Mouse (Mus musculus) adrenal gland, adult 18-20 months (tissue): ENCODE measurements around the gene Dazap1. TPM values are rescaled to one million over a fixed set of nuclear protein-coding genes. Genes with fewer than 3 reads are reported as not detected.

Experiments
- DNase-seq, 2 experiments: peaks; one replicate each; pipeline ENCODE4 v3.0.0; 2021 to 2022; ENCODE audit warnings: low spot score in 2 of 2
- total RNA-seq, 2 experiments: library from RNA; stranded (reverse); gene quantifications; 1 replicate in 1 of 2; 2 replicates in 1 of 2; pipeline ENCODE4 v1.2.3; 2021

Dazap1 gene
- total RNA-seq, 2 experiments from 2014 or later: 90.2 to 100 TPM

DNA sequence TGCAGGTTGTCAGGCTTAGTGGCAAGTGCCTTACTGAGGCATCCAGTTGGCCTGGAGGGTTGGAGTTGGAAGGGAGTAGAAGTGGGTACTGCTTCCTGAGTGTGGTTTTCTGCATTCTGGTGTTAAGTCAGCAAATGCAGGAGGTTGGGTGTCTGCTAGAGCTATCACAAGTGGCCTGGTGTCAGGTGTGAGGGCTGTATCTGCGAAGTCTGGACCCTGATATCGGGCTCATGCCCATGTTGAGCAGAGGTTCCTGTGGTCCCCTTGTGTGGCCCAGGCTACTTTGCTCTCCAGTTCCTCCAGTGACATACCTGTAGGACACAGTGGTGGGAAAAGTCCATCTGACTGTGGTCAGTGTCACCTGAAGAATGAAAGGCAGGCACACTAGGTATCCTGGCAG lies 8.8 kb downstream of the Dazap1 start:
- no peak for DNase-seq

DNA sequence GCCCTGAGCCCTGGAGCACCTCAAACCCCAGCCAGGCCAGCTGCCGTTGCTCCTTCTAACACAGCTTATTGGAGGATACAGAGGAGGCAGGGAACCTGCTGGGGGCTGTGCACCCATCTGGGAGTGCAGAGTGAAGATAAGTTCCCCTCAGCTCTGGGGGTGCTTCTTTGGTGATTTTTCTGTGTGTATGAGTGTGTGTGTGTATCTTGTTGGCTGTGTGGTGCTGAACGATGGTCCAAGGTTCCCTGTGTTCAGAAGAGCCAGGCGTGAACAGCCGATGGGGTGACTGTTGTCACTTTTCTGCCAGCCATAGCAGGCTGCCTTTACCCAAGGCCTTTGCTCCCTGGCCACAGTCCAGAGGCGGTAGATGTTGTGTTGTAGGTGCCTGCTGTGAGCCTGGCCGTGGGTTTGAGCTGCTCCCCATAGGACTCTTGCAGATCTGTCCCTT lies 9.5 kb downstream of the Dazap1 start:
- DNase-seq: peak in 1 of 2 experiments; percentile 28

DNA sequence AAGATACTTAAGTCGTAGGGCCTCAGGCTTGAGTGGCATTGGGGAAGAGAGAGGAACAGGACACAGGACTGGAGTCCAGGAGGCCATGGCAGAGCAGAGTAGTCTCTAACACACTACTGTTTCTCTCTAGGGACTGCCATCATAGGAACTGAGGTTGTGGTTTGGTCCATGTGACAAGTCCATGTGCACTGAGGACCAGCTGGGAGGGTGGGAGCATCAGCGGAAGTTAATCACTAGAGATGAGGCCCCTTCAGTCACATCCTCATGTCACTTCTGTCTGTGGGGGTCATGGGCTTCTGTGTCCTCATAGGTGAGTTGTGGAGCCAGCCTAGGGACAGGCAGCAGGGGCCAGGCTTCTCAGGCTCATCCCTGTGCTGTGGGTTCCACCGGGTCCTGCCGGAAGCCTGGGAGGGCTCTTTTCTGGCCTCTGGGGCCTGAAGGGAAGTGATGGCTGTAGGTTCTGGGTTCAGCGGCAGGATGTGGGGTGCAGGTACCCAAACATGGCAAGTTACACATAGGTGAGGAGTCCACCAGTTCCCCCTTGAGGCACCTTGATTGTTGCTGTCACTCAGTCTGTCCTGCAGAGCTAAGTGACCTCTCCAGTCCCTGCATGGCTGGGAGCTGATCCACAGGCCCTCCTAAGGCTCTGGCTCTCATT lies 10.0 kb downstream of the Dazap1 start:
- peak in 1 of 2 experiments; percentile 19 for DNase-seq

DNA sequence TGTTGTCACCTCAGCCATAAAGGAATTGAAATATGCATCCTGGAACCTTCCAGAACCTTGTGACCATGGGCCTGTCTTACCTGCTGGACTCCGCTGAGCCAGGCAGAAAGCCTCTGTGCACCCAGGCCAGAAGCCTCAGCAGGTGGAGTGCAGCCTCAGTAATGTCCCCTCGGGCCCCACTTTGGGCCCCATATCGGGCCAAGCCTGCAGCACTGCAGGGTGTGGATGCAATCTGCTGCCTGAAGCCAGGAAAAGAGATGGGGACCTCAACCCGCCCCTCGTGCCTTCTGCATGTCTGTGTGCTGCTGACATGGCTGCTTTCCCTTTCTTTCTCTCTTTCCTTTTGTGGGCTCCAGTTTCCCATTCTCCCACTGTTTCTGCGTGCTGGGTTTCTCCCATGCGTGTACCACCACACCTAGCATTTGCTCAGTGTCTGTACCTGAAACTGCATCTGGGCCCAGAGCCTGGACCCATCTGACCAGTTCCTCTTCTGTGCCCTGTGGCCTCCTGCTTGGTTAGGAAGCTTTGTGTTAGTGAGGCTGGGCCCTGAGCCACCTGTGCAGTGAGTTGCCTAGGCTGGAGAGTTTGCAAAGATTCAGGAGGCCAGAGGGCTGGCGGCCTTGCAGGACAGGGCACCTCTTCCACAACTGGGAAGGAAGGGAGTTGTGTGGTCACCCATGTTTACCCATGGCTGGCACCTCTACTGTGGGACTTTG lies 10.7 kb downstream of the Dazap1 start:
- no peak for DNase-seq

DNA sequence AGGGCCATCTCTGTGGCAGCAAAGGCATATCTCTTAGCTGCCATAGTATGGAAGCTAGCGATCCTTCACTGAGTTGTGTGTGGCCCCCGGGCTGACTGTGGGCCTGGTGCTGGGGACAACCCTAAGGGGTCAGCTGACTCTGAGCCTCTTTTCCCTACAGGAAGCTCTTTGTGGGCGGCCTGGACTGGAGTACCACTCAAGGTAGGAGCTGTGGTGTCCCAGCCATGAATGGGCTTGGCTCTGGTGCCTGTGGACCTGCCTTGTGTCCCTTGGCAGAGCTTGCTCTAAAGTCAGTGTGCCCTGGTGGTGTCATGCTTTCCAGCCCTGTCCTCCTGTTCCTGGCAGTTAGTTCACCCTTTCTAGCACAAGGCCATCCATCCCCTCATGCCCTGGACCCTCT lies 12.6 kb downstream of the Dazap1 start:
- DNase-seq: no peak

DNA sequence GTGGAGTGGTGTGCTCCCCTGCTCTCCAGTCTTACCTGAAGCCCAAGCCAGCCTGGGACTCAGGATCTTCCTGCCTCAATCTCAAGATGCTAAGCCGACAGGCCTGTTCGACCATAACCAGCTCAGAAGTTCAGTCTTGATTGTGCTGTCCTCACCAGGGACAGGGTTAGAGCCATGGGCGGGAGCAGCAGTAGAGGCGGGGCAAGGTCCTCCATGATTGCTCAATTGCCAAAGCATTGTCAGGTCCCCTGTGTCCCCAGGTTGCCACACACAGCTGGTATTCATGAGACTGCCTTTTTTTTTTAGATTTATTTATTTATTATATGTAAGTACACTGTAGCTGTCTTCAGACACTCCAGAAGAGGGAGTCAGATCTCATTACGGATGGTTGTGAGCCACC lies 15.0 kb downstream of the Dazap1 start:
- no peak for DNase-seq

DNA sequence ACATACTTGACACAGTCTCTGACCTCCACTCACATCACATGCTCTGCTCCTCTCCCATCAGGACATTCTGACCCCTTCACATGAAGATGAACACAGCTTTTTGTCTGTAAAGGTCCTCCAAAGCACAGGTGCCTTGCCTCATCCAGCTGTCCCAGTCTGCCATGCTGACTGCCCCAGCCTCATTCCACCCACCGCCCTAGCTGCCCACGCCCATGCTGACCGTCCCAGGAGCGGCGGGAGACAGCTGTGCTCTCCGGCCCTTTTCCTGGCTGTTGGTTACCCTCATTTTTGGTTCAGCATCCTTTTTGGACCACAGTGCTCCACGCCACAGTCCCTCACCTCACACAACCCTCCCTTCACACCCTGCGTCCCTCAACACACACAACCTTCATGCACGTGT lies 17.1 kb downstream of the Dazap1 start:
- peak in 1 of 2 experiments; percentile 17 for DNase-seq

DNA sequence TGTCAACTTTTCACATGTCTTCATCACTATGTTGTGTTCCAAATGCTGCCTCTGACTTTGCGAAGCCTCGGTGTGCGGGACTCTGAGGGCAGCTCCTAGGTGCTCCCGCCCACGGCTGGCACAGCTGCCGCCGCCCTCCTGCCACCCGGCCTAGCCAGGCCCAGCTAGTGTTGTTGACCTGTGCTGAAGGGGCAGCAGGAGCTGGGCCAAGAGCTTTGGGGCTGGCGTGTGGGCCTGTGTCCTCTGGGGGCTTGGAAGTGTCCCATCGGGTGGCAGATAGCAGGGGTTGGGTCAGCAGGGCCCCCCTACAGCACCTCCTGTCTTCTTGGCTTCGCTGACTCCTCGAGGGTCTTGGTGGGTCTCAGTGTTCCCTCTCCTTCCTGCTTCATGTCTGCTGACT lies 18.0 kb downstream of the Dazap1 start:
- peak in 1 of 2 experiments; percentile 19 for DNase-seq

DNA sequence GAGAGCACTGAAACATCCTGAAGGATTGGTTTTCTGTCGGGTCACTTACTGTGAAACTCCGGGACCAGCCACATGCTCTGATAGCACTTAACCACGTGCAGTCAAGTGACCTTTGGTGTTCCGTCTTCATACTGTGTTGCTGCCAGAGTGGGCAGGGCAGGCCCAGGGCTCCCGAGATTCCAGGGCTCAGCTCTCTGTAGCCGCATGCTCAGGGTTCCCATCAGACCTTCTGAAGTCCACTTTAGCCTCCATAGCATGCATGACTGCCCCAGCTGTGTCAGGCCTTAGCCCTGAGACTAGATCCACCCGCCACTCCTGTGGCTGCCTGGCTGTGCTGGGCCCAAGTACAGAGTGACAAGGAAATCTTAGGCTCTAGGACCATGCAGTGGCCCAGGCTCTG lies 20.0 kb downstream of the Dazap1 start:
- no peak for DNase-seq

DNA sequence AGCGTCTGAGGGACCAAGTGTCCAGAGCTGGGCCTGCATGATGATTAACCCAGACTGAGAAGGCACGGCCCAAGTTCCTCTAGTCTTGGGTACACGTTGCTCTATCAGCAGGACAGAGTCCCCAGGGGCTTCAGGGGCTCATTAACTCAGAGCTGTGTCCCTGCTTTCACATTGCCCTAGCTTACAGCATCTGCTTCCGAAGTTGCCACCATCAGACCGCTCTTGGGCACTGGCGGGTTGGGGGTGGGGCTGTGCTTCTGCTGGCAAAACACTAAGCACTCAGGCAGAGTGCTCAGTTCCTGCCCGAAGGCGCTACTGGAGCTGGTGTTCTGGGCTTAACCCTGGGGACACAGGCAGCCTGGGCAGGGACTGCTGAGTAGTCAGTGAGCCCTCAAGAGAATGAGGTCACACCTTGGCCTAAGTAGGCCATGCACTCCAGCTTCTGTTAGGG lies 20.7 kb downstream of the Dazap1 start:
- peak in 1 of 2 experiments; percentile 31 for DNase-seq

DNA sequence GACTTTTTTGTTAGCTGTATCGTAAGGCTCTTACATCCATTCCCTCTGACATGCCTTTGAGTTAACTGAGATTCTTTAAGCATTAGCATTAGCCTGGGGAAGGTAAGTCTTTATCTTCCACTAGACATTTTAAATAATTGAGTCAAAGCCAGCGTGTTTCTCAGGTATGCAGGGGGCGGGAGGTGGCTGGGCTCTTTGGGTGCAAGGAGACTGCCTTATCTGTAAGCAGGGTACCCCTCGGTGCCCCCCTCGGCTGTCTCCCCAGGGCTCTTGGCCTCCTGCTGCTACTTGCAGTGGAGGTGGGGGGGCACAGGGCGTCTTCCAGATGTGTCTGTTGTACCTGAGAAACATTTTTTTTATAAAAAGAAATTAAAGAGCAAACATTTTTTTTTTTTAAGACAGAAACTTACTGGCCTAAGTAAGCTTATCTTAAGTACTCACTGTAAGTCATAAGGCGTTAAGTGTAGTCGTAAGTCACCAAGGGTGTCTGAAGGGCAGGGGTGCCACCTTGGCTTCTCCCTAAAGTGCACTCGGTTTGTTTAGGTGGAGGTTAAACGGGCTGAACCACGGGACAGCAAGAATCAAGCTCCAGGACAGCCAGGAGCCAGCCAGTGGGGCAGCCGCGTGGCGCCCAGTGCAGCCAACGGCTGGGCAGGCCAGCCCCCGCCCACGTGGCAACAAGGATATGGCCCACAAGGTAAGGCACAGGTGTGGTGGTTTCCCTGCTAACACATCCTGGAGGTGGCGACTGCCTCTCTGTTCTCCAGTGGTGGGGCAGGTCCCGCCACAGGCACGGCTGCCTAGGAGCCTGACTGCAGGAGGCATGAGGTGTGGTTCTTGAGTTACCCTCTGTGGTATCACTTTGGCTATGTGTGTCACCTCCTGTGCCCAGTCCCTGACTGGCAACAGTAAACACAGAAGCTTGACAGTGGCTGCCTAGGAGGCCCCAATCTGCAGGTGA lies 21.5 kb downstream of the Dazap1 start:
- peak in 1 of 2 experiments; percentile 19 for DNase-seq

DNA sequence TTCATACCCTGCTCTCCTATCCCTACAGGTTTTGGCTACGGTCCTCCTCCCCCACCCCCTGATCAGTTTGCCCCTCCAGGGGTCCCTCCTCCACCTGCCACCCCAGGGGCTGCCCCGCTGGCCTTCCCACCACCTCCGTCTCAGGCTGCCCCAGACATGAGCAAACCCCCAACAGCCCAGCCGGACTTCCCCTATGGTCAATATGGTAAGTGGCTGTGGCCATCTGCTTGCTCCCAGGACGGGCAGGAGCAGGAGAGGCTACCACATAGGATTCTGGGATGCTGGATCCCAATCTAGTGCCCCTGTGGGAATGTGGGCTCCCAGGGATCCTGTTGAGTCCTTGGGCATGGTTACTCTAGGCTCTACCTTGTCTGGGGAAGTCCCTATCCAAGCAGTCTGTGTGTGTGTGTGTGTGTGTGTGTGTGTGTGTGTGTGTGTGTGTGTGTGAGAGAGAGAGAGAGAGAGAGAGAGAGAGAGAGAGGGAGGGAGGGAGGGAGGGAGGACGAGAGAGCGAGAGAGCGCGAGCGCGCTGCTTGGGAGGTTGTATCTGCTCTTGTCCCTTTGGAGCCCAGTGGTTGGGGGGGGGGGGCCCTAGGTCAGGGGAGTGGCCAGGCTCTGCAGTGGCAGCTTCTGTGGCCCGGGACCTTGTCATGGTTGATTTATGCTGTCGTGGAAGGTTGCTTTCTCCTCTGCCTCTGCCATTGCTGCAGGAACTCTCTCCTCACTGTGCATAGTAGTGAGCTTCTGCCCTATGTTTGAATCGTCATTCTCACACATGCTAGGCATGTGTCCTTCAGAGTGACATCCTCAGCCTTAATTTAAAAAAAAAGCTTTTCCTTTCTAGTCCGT lies 24.2 kb downstream of the Dazap1 start:
- DNase-seq: peak in 1 of 2 experiments; percentile 28

DNA sequence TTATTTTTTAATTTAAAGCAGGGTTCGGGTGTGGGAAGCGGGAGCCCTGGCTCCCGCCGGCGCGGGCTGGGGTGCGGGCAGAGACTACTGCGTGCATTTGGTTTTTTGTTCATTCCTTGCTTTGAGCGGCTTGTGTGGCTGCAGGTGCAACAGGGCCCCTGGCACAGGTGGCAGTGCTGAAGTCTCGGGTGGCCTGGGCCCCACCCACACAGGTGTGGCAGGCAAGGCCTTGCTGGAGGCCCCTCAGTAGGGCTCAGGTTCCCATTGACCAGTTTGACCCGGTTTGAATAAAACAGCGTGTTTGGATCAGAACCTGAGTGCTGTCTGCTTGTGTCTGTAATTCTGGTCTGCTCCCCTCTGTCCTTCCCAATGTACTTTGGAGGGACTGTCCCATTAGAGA lies 26.8 kb downstream of the Dazap1 start:
- no peak for DNase-seq

DNA sequence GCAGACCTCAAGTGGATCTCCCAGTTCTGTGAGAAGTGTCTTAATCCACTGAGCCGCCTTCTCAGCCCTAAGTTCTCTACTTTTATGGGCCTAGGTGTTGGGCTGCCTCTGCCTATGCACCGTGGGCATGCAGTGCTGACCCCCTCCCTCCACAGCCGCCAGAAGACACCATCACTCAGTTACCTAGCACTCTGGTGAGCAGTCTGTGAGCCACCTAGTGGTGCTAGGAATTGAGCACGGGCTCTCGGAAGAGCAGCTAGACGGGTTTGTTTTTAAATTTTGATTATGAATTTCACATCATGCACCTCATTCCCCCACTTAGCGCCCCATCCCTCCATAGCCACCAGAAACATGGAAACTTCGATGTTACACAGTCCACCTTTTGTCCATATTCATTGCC lies 27.4 kb downstream of the Dazap1 start:
- no peak for DNase-seq

DNA sequence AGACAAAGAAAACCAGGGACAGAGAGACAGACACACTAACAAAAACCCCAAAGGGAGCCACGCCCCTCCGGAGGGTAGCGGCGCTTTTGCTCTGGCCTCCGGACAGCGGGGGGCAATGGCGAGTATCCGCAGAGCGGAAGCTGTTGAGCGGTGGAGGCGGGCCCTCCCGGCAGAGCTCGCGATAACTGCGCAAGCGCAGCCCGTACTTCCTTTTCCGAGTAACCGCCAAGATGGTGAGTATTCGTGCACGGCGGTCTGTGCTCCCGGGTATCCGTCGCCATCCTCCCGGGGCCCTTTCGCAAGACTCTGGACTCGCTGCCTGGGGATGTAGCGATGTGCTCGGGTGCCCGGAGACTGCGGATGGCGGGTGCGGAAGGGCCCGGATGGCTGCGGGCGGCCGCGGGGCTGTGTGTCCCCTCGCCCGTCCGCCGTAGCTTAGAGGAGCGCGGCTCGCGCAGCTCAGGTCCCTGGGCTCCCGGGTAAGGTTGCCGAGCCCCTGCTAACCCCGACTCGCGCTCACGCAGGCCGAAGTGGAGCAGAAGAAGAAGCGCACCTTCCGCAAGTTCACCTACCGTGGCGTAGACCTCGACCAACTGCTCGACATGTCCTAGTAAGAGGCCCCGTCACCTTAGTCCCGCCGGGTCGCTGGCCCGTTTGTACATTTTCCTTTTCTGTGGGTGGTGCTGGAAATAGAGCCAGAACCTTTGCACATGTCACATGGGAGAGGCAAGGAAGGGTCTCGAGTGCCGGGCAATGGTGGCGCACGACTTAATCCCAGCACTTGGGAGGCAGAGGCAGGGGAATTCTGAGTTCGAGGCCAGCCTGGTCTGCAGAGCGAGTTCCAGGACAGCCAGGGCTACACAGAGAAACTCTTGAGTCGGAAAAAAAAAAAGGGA lies 31.2 kb downstream of the Dazap1 start, which contains the start of gene Rps15:
Rps15 (plus strand) TSS at position 203 of the 896 bp plus-strand sequence.
- DNase-seq: peak; percentile 91 to 93

DNA sequence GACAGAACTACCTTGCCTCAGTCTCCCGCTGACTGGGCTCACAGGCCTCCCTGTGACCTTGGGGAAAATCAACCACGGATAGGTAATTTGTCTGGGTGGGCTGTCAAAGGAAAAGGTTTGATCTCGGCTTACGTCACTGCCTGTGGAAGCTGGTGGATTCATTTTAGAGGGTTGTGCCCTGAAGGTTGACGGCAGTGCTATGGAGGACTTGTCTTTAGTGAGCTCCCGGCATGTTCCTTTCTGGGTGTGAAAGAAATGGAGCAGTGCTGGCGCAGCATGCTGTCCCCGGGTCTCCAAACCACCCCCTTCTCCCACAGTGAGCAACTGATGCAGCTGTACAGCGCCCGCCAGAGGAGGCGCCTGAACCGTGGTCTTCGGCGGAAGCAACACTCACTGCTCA lies 32.0 kb downstream of the Dazap1 start:
- no peak for DNase-seq

DNA sequence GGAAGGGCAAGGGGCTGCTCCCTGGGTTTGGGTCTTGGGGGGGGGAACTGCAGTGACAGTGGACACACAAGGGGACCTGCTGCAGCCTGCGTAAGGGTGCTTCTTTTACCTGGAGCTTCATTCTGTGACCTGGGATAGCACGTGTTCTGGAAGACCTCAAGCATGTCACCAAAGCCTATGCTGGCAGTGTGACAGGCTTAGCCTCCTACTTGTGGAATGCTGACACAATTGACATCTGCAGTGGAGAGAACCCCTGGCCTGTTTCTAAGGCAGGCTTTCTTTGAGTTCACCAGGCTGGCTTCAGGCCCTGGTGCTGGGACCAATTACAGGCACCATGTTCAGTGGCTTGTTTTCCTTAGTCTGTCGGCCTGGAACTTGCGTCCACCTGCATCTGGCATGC lies 33.0 kb downstream of the Dazap1 start:
- no peak for DNase-seq

DNA sequence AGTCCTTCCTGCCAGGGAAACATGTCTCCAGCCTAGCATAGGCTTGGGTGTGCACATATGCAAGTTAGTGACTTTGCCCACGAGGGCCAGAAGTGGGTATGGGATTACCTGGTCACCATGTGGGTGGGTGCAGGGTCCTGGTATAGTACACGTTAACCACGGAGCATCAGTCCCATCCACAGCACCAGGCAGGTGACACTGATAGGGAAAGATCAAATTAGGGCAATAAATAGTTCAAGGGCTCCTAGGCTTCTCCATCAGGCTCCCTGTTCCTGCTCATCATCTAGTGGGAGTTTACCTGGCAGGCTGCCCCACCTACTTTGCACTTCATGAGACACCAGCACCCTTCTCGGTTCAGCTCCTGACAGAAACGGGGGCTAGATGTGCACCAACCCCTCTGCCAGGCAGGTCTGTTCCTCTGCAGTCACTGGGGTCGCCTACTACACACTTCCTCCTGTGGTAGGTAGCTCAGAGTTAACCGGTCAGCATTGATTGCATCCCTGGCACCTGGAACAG lies 33.6 kb downstream of the Dazap1 start:
- DNase-seq: no peak
